ENCODE assay signal across 23 mouse cellular contexts in genomic region chr4:70221878-70222277, GRCm38 (mm10).
DNase-seq lines count a peak whose midpoint lies in the region; TF ChIP-seq lines count a peak whose summit lies in the region.
"Had no signal": no experiment of that assay in that cellular context is flagged by ENCODE, and none has a peak within 500 bp of the region (broad histone marks: within the 10 kb centered on the region; RNA-seq: fewer than 3 reads in every experiment).

No protein-coding gene starts in this region.

- H3K4me1 ChIP-seq in kidney, adult 2 months (ENCODE audit: control insufficient read depth, insufficient read depth, low read length), result no peaks in the 10 kb centered on the region
- H3K4me1 ChIP-seq: midbrain, embryonic 15.5 days had no signal

- WGBS in kidney, adult 2 months, result 37% methylated on average over 3 of the region's 3 CpGs

- TF ChIP-seq POLR2A in kidney, adult 2 months (IDR thresholded peaks at IDR 0.05; ENCODE audit: low read depth, low read length), result no peak

- no peaks in the 10 kb centered on the region for H3K27me3 ChIP-seq in kidney, adult 2 months (replicated peaks; ENCODE audit: control insufficient read depth, insufficient read depth, low read length)
- H3K27me3 ChIP-seq: hindbrain, embryonic 13.5 days; limb, embryonic 13.5 days; lung, embryonic 15.5 days; midbrain, embryonic 15.5 days; neural tube, embryonic 15.5 days had no signal

- DNase-seq in heart, adult 18-20 months, result peak; percentile 14 to 16
- DNase-seq in heart, postnatal 4 days, result no peak
- peak; percentile 8 for DNase-seq in kidney, adult 2 months
- no peak for DNase-seq in kidney, postnatal 10 days
- DNase-seq in kidney, postnatal 14 days, result peak; percentile 6
- DNase-seq in kidney, adult 8-10 months, result no peak
- DNase-seq in kidney, postnatal 4 days, result peak; percentile 14 to 46
- DNase-seq in right cerebral cortex, postnatal 14 days, result no peak
- DNase-seq: adrenal gland, adult 2 months; adrenal gland, postnatal 36 days; cerebellum, adult 18-20 months; layer of hippocampus, postnatal 36 days; right cerebral cortex, adult 18-20 months; thymus, adult 2 months; thymus, postnatal 36 days had no signal

- no peaks in the 10 kb centered on the region for H3K36me3 ChIP-seq in kidney, adult 2 months (ENCODE audit: control insufficient read depth, insufficient read depth, low read length)

- no peak for TF ChIP-seq CTCF in kidney, adult 2 months (conservative IDR thresholded peaks at IDR 0.05; ENCODE audit: insufficient read depth, insufficient read length, low read depth, low read length)

- no peak overlapping the region for H3K4me3 ChIP-seq in kidney, adult 2 months (ENCODE audit: insufficient read depth, low read depth, low read length)
- H3K4me3 ChIP-seq: erythroblast, embryonic 14.5 days; heart, embryonic 10.5 days; hindbrain, embryonic 13.5 days; limb, embryonic 13.5 days; lung, embryonic 15.5 days; midbrain, embryonic 10.5 days; midbrain, embryonic 15.5 days; neural tube, embryonic 15.5 days had no signal

- no peak overlapping the region for H3K27ac ChIP-seq in kidney, adult 2 months (ENCODE audit: insufficient read depth, low read depth, low read length)
- H3K27ac ChIP-seq: heart, embryonic 10.5 days; hindbrain, embryonic 13.5 days; limb, embryonic 13.5 days; lung, embryonic 15.5 days; midbrain, embryonic 15.5 days; neural tube, embryonic 15.5 days had no signal

Comparison
In these comparisons a context has a peak if more than half of its experiments do, and no peak if none do; other contexts are left out.
1. DNase-seq: peak in heart, adult 18-20 months (2 of 2), kidney, adult 2 months (single experiment), kidney, postnatal 14 days (single experiment) and kidney, postnatal 4 days (2 of 2); none in heart, postnatal 4 days (single experiment), kidney, postnatal 10 days (single experiment), kidney, adult 8-10 months (0 of 2) and right cerebral cortex, postnatal 14 days (single experiment).